Mouse (Mus musculus) forelimb bud, embryonic 11.5 days (tissue): Measurements from ENCODE around the gene Kcnab3.

Experiments
- DNase-seq: peaks from one replicate; pipeline ENCODE4 v3.0.0-alpha.2; 2012; ENCODE audit warnings: low read depth, low spot score

Gene Kcnab3

GRCm38 (mm10) chr11:69331929-69332405 lies 5.9 kb downstream of the Kcnab3 start:
- DNase-seq = peak; percentile 78

GRCm38 (mm10) chr11:69332713-69333253 lies 6.7 kb downstream of the Kcnab3 start:
- peak; percentile 29 for DNase-seq

- DNase-seq = no peak
Measured at GRCm38 (mm10) chr11:69333922-69334321, 7.9 kb downstream of the Kcnab3 start.

- DNase-seq = no peak
Measured at GRCm38 (mm10) chr11:69334796-69335195, 8.7 kb downstream of the Kcnab3 start.

- peak; percentile 78 for DNase-seq
Measured at GRCm38 (mm10) chr11:69340161-69341131, 14.4 kb downstream of the Kcnab3 start, which contains the start of gene Rnf227. Rnf227 (plus strand) TSS chr11:69340461.

GRCm38 (mm10) chr11:69346441-69346840 lies 20.4 kb downstream of the Kcnab3 start:
- DNase-seq = no peak

- DNase-seq = no peak
Measured at GRCm38 (mm10) chr11:69356544-69356943, 30.5 kb downstream of the Kcnab3 start.

GRCm38 (mm10) chr11:69357690-69358089 lies 31.6 kb downstream of the Kcnab3 start:
- no peak for DNase-seq

GRCm38 (mm10) chr11:69362021-69362420 lies 36.0 kb downstream of the Kcnab3 start:
- no peak for DNase-seq

GRCm38 (mm10) chr11:69362479-69362878 lies 36.4 kb downstream of the Kcnab3 start:
- no peak for DNase-seq

- DNase-seq = no peak
Measured at GRCm38 (mm10) chr11:69364376-69364775, 38.3 kb downstream of the Kcnab3 start.

- no peak for DNase-seq
Measured at GRCm38 (mm10) chr11:69364910-69365309, 38.9 kb downstream of the Kcnab3 start.

GRCm38 (mm10) chr11:69365722-69366121 lies 39.7 kb downstream of the Kcnab3 start:
- no peak for DNase-seq

- DNase-seq = peak; percentile 94
Measured at GRCm38 (mm10) chr11:69366157-69366854, 40.2 kb downstream of the Kcnab3 start.

GRCm38 (mm10) chr11:69366855-69367615 lies 41.0 kb downstream of the Kcnab3 start:
- DNase-seq = no peak

GRCm38 (mm10) chr11:69367616-69368355 lies 41.7 kb downstream of the Kcnab3 start:
- no peak for DNase-seq

- DNase-seq = no peak
Measured at GRCm38 (mm10) chr11:69368356-69369214, 42.5 kb downstream of the Kcnab3 start.

- no peak for DNase-seq
Measured at GRCm38 (mm10) chr11:69369215-69369989, 43.3 kb downstream of the Kcnab3 start, which contains the start of gene Chd3. Chd3 (minus strand) TSS chr11:69369406.
